22 mouse cellular contexts compared by ENCODE assay signal in the genomic region with DNA sequence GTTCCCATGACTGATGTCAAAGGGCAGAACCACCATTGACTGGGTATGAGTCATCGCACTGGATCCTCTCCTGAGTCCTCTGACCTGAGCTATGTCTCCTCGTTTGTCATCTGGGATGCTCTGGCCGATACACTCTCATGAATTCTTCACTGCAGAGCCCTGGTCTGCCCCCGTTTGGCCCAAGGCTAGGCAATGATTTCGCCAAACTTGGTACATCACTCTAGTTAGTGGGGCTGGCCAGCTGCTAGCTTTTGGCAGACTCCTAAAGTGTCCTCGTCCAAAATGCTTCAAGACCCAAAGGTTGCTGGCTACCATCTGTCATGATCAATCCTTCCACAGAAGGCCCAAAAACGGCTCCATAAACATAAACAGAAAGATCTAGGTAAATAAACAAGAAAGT.
DNase-seq lines count a peak whose midpoint lies in the region; ATAC-seq lines count a peak whose summit lies in the region.
"Had no signal": no experiment of that assay in that cellular context is flagged by ENCODE, and none has a peak within 500 bp of the region (broad histone marks: within the 10 kb centered on the region; RNA-seq: fewer than 3 reads in every experiment).

No protein-coding gene starts in this region.

- H3K27me3 ChIP-seq in kidney, embryonic 16.5 days (ENCODE audit: insufficient read depth, low read length): no peaks in the 10 kb centered on the region
- no peaks in the 10 kb centered on the region for H3K27me3 ChIP-seq in limb, embryonic 10.5 days (ENCODE audit: low read depth, poor library complexity, severe bottlenecking)
- H3K27me3 ChIP-seq: heart, embryonic 13.5 days; intestine, embryonic 15.5 days; lung, embryonic 15.5 days; midbrain, embryonic 15.5 days had no signal

- H3K4me2 ChIP-seq in kidney, embryonic 16.5 days (replicated peaks; ENCODE audit: low read depth, low read length): no peak overlapping the region
- H3K4me2 ChIP-seq: heart, embryonic 13.5 days; hindbrain, embryonic 14.5 days; intestine, embryonic 15.5 days; lung, embryonic 15.5 days; midbrain, embryonic 15.5 days had no signal

- H3K4me1 ChIP-seq in kidney, embryonic 16.5 days (ENCODE audit: insufficient read depth, low read length): no peaks in the 10 kb centered on the region
- H3K4me1 ChIP-seq in limb, embryonic 10.5 days: peaks cover 6% of the 10 kb centered on the region
- H3K4me1 ChIP-seq: intestine, embryonic 15.5 days; lung, embryonic 15.5 days; midbrain, embryonic 15.5 days had no signal

- no peak for DNase-seq in kidney, postnatal 14 days
- peak; percentile 12 for DNase-seq in lung, postnatal 25 days (ENCODE audit: low spot score)
- DNase-seq in lung, postnatal 4 days: no peak
- peak; percentile 52 for DNase-seq in cerebellum, adult 9-11 months
- no peak for DNase-seq in limb, embryonic 10.5 days (ENCODE audit: low spot score)
- no peak for DNase-seq in retina, postnatal 1 day
- DNase-seq: adrenal gland, postnatal 10 days; gastrocnemius, postnatal 36 days; layer of hippocampus, postnatal 36 days; liver; right cerebral cortex, postnatal 14 days; spleen, adult 18-20 months; thymus, postnatal 25 days had no signal

- H3K27ac ChIP-seq in kidney, embryonic 16.5 days (ENCODE audit: low read length): no peak overlapping the region
- H3K27ac ChIP-seq in limb, embryonic 10.5 days: no peak overlapping the region
- H3K27ac ChIP-seq: heart, embryonic 13.5 days; hindbrain, embryonic 14.5 days; intestine, embryonic 15.5 days; lung, embryonic 15.5 days; midbrain, embryonic 15.5 days had no signal

- H3K36me3 ChIP-seq in kidney, embryonic 16.5 days (ENCODE audit: insufficient read depth, low read length): peaks cover 3% of the 10 kb centered on the region; the same call in 1 of the 2 replicates
- H3K36me3 ChIP-seq in limb, embryonic 10.5 days: peaks cover 33% of the 10 kb centered on the region
- H3K36me3 ChIP-seq: midbrain, embryonic 15.5 days had no signal

- peaks cover 8% of the 10 kb centered on the region; the same call in 1 of the 2 replicates for H3K9me3 ChIP-seq in kidney, embryonic 16.5 days (ENCODE audit: low read length)
- H3K9me3 ChIP-seq in limb, embryonic 10.5 days (replicated peaks): no peaks in the 10 kb centered on the region
- H3K9me3 ChIP-seq: heart, embryonic 13.5 days; intestine, embryonic 15.5 days; lung, embryonic 15.5 days; midbrain, embryonic 15.5 days had no signal

- WGBS in kidney, embryonic 16.5 days: 52% methylated on average over 7 of the region's 7 CpGs
- WGBS in limb, embryonic 10.5 days: 68% methylated on average over 7 of the region's 7 CpGs

- ATAC-seq in kidney, embryonic 16.5 days (ENCODE audit: low FRiP score, low TSS enrichment): peak; percentile 19; the same call in 1 of the 2 replicates
- ATAC-seq: activated CD4-positive, CD25-positive, alpha-beta regulatory T cell, adult 4 months; forebrain, embryonic 14.5 days; intestine, embryonic 15.5 days; midbrain, embryonic 15.5 days had no signal

- H3K9ac ChIP-seq in kidney, embryonic 16.5 days (replicated peaks; ENCODE audit: low read length): no peak overlapping the region
- H3K9ac ChIP-seq: heart, embryonic 13.5 days; hindbrain, embryonic 14.5 days; intestine, embryonic 15.5 days; lung, embryonic 15.5 days; midbrain, embryonic 15.5 days had no signal

- no peak overlapping the region for H3K4me3 ChIP-seq in kidney, embryonic 16.5 days (ENCODE audit: low read length)
- no peak overlapping the region for H3K4me3 ChIP-seq in limb, embryonic 10.5 days
- H3K4me3 ChIP-seq: heart, embryonic 13.5 days; intestine, embryonic 15.5 days; lung, embryonic 15.5 days; midbrain, embryonic 15.5 days; myocyte had no signal

Comparison
In these comparisons a context has a peak if more than half of its experiments do, and no peak if none do; other contexts are left out.
1. DNase-seq: peak in lung, postnatal 25 days (single experiment) and cerebellum, adult 9-11 months (single experiment); none in kidney, postnatal 14 days (single experiment), lung, postnatal 4 days (0 of 2), limb, embryonic 10.5 days (single experiment) and retina, postnatal 1 day (single experiment).